Mouse (Mus musculus) limb, embryonic 12.5 days (tissue): Measurements from ENCODE around the gene Sae1. TPM values are rescaled to one million over a fixed set of nuclear protein-coding genes. Genes with fewer than 3 reads are reported as not detected.

Experiments used
- ATAC-seq: fragments of 200-750 bp; cut with Nextera tagmentation; 2 replicates; pipeline ENCODE4 v1.8.0; 2017; ENCODE audit warnings: low read depth, moderate TSS enrichment; ENCODE audit not compliant: insufficient number of reproducible peaks, insufficient read depth, low FRiP score, low TSS enrichment
- H3K27ac ChIP-seq: fragments of 300-500 bp; sonication (generic); 2 replicates; pipeline ENCODE4 v1.5.1; 2016; ENCODE audit warnings: mild to moderate bottlenecking, moderate library complexity
- H3K27me3 ChIP-seq: fragments of 300-500 bp; sonication (generic); 2 replicates; pipeline ENCODE4 v1.6.1; 2016; ENCODE audit warnings: mild to moderate bottlenecking, moderate library complexity
- H3K36me3 ChIP-seq: fragments of 300-500 bp; sonication (generic); 2 replicates; pipeline ENCODE4 v1.6.1; 2016; ENCODE audit warnings: mild to moderate bottlenecking, moderate library complexity
- H3K4me1 ChIP-seq: fragments of 300-500 bp; sonication (generic); replicated peaks from 2 replicates; pipeline ENCODE4 v1.6.1; 2016
- H3K4me2 ChIP-seq: fragments of 300-500 bp; sonication (generic); 2 replicates; pipeline ENCODE4 v1.6.1; 2016; ENCODE audit warnings: mild to moderate bottlenecking, moderate library complexity
- H3K4me3 ChIP-seq: fragments of 300-500 bp; sonication (generic); replicated peaks from 2 replicates; pipeline ENCODE4 v1.5.1; 2016; ENCODE audit warnings: mild to moderate bottlenecking
- H3K9ac ChIP-seq: fragments of 300-500 bp; sonication (generic); replicated peaks from 2 replicates; pipeline ENCODE4 v1.6.1; 2016; ENCODE audit warnings: mild to moderate bottlenecking, moderate library complexity
- H3K9me3 ChIP-seq: fragments of 300-500 bp; sonication (generic); 2 replicates; pipeline ENCODE4 v1.6.1; 2016; ENCODE audit warnings: mild to moderate bottlenecking, moderate library complexity
- WGBS: fragments of 180-500 bp; shearing (Covaris S2); methylation state at CpG from one replicate; pipeline ENCODE4 v1.1.7; 2016; 5-methylcytosine and 5-hydroxymethylcytosine counted together
- polyA plus RNA-seq: library from polyadenylated mRNA; unstranded; fragments of >200 nt; fragmentation: Nextera tagmentation; extraction: Ambion mirVana; gene quantifications from 2 replicates; pipeline ENCODE4 v1.2.1, GENCODE M21; 2016

The Sae1 gene
- polyA plus RNA-seq = 404 and 415 TPM in 2 replicates

- Histone ChIP-seq H3K27ac (peak within 1 kb of the TSS; percentile 82), H3K36me3 (peaks cover 29% of the 10 kb centered on the region), H3K27me3 (no peaks in the 10 kb centered on the region), H3K9ac (peak within 1 kb of the TSS; percentile 95), H3K4me3 (peak within 1 kb of the TSS; percentile 89), H3K9me3 (no peaks in the 10 kb centered on the region), H3K4me2 (peak within 1 kb of the TSS; percentile 89), H3K4me1 (peaks cover 24% of the 10 kb centered on the region)
- WGBS = under 1% methylated on average over 58 of the region's 58 CpGs
- ATAC-seq = peak; percentile 77
Measured at GRCm38 (mm10) chr7:16387160-16388041, at the start of gene Sae1. Sae1 (minus strand) TSS chr7:16387806.

GRCm38 (mm10) chr7:16435088-16435487, 47.5 kb upstream of the Sae1 start:
- no peak overlapping the region for H3K9ac ChIP-seq
- ATAC-seq = no peak
- H3K4me3 ChIP-seq = no peak overlapping the region
- no peak overlapping the region for H3K4me2 ChIP-seq
- no peaks in the 10 kb centered on the region for H3K4me1 ChIP-seq
- H3K9me3 ChIP-seq = no peaks in the 10 kb centered on the region
- no peaks in the 10 kb centered on the region for H3K27me3 ChIP-seq
- H3K27ac ChIP-seq = no peak overlapping the region
- WGBS = 89% methylated on average over 9 of the region's 9 CpGs
- H3K36me3 ChIP-seq = peaks cover 70% of the 10 kb centered on the region

GRCm38 (mm10) chr7:16433352-16433971, 45.9 kb upstream of the Sae1 start:
- ATAC-seq = no peak
- Histone ChIP-seq H3K9ac (no peak overlapping the region), H3K4me3 (no peak overlapping the region), H3K4me2 (no peak overlapping the region), H3K27ac (no peak overlapping the region), H3K36me3 (peaks cover 86% of the 10 kb centered on the region), H3K27me3 (no peaks in the 10 kb centered on the region), H3K4me1 (no peaks in the 10 kb centered on the region), H3K9me3 (no peaks in the 10 kb centered on the region)
- WGBS = 81% methylated on average over 3 of the region's 3 CpGs

- Histone ChIP-seq H3K9me3 (no peaks in the 10 kb centered on the region), H3K36me3 (peaks cover 99% of the 10 kb centered on the region), H3K4me3 (no peak overlapping the region), H3K9ac (no peak overlapping the region), H3K27ac (no peak overlapping the region), H3K4me2 (no peak overlapping the region), H3K27me3 (no peaks in the 10 kb centered on the region), H3K4me1 (no peaks in the 10 kb centered on the region)
- WGBS = 69% methylated on average over 4 of the region's 4 CpGs
- no peak for ATAC-seq
Measured at GRCm38 (mm10) chr7:16426129-16426729, 38.6 kb upstream of the Sae1 start.

GRCm38 (mm10) chr7:16425721-16426120, 38.1 kb upstream of the Sae1 start:
- Histone ChIP-seq H3K27ac (no peak overlapping the region), H3K4me3 (no peak overlapping the region), H3K4me2 (no peak overlapping the region), H3K27me3 (no peaks in the 10 kb centered on the region), H3K9ac (no peak overlapping the region), H3K4me1 (no peaks in the 10 kb centered on the region), H3K36me3 (peaks cover 99% of the 10 kb centered on the region), H3K9me3 (no peaks in the 10 kb centered on the region)
- WGBS = 91% methylated on average over 10 of the region's 10 CpGs
- ATAC-seq = no peak

- WGBS = 91% methylated on average over 9 of the region's 9 CpGs
- Histone ChIP-seq H3K36me3 (peaks cover 99% of the 10 kb centered on the region), H3K9me3 (no peaks in the 10 kb centered on the region), H3K4me2 (no peak overlapping the region), H3K27ac (no peak overlapping the region), H3K9ac (no peak overlapping the region), H3K27me3 (no peaks in the 10 kb centered on the region), H3K4me1 (no peaks in the 10 kb centered on the region), H3K4me3 (no peak overlapping the region)
- ATAC-seq = no peak
Measured at GRCm38 (mm10) chr7:16423731-16424130, 36.1 kb upstream of the Sae1 start.

GRCm38 (mm10) chr7:16422222-16422856, 34.7 kb upstream of the Sae1 start:
- 92% methylated on average over 18 of the region's 18 CpGs for WGBS
- ATAC-seq = no peak

GRCm38 (mm10) chr7:16420493-16421118, 33.0 kb upstream of the Sae1 start:
- no peak overlapping the region for H3K4me2 ChIP-seq
- peaks cover 99% of the 10 kb centered on the region for H3K36me3 ChIP-seq
- 94% methylated on average over 8 of the region's 8 CpGs for WGBS
- no peaks in the 10 kb centered on the region for H3K9me3 ChIP-seq
- H3K4me3 ChIP-seq = no peak overlapping the region
- H3K27ac ChIP-seq = no peak overlapping the region
- no peaks in the 10 kb centered on the region for H3K27me3 ChIP-seq
- no peak for ATAC-seq
- no peaks in the 10 kb centered on the region for H3K4me1 ChIP-seq
- no peak overlapping the region for H3K9ac ChIP-seq

More at GRCm38 (mm10) chr7:16422222-16422856, 34.7 kb upstream of the Sae1 start:
- no peaks in the 10 kb centered on the region for H3K9me3 ChIP-seq
- no peak overlapping the region for H3K4me3 ChIP-seq
- no peak overlapping the region for H3K4me2 ChIP-seq
- H3K27ac ChIP-seq = no peak overlapping the region
- no peak overlapping the region for H3K9ac ChIP-seq
- H3K4me1 ChIP-seq = no peaks in the 10 kb centered on the region
- no peaks in the 10 kb centered on the region for H3K27me3 ChIP-seq
- peaks cover 99% of the 10 kb centered on the region for H3K36me3 ChIP-seq

- no peaks in the 10 kb centered on the region for H3K9me3 ChIP-seq
- H3K4me3 ChIP-seq = no peak overlapping the region
- H3K4me1 ChIP-seq = no peaks in the 10 kb centered on the region
- WGBS = 93% methylated on average over 5 of the region's 5 CpGs
- H3K27me3 ChIP-seq = no peaks in the 10 kb centered on the region
- H3K36me3 ChIP-seq = peaks cover 97% of the 10 kb centered on the region
- H3K9ac ChIP-seq = no peak overlapping the region
- no peak overlapping the region for H3K4me2 ChIP-seq
- no peak overlapping the region for H3K27ac ChIP-seq
- no peak for ATAC-seq
Measured at GRCm38 (mm10) chr7:16418713-16419112, 31.1 kb upstream of the Sae1 start.

GRCm38 (mm10) chr7:16417141-16417771, 29.6 kb upstream of the Sae1 start:
- Histone ChIP-seq H3K4me3 (no peak overlapping the region), H3K4me2 (no peak overlapping the region), H3K4me1 (peaks cover 9% of the 10 kb centered on the region), H3K9me3 (no peaks in the 10 kb centered on the region), H3K36me3 (peaks cover 85% of the 10 kb centered on the region), H3K27ac (no peak overlapping the region), H3K9ac (no peak overlapping the region), H3K27me3 (no peaks in the 10 kb centered on the region)
- no peak for ATAC-seq
- WGBS = 93% methylated on average over 10 of the region's 10 CpGs
